Mouse (Mus musculus) small intestine, adult 2 months (tissue): ENCODE measurements around the gene Negr1.

ENCODE experiments used
- CTCF ChIP-seq: fragments of 200-500 bp; IDR thresholded peaks from 2 replicates; pipeline ENCODE4 v1.5.1; 2012; ENCODE audit warnings: low read depth, mild to moderate bottlenecking, control low read depth, inconsistent platforms, low read length, moderate library complexity, mixed read lengths; ENCODE audit not compliant: insufficient replicate concordance, insufficient read length; ENCODE audit errors: extremely low read depth
- POLR2A ChIP-seq: fragments of 200-500 bp; IDR thresholded peaks from 2 replicates; pipeline ENCODE4 v1.6.1; 2012; ENCODE audit warnings: low read depth, mild to moderate bottlenecking, control low read depth, inconsistent platforms, low read length, moderate library complexity

DNA sequence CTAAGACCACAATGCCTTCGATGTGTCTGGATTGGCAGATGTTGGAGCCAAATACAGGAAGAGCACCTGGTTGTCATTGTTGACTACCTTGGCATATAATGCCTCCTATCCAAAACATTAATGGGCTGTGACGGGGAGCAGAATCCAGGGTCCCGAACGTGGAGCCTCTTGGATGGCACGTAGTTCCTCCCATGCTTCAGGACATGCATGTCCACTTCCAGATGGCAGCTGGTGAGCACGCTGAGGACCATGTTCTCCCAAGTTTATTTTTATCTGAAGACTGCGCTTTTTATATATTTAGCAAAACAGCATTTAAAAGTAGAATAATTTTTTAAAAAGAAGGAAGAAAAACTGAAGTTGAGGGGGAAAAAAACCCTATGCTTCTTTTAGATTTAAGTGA, 231.1 kb downstream of the Negr1 start:
- TF ChIP-seq POLR2A (no peak), CTCF (no peak)
